Mouse (Mus musculus) layer of hippocampus, adult 8-10 months (tissue): ENCODE results near the gene Gclc. TPM values are rescaled to one million over a fixed set of nuclear protein-coding genes. Genes with fewer than 3 reads are reported as not detected.

ENCODE experiments used
- DNase-seq, 2 experiments: peaks; one replicate each; pipeline ENCODE4 v3.0.0; 2022; ENCODE audit warnings: low spot score in 2 of 2
- total RNA-seq, 4 experiments: library from RNA; stranded (reverse); gene quantifications; 2 replicates each; pipeline ENCODE4 v1.2.4; 2022

Gene Gclc
- total RNA-seq, 4 experiments from 2014 or later, result 44.5 to 49.5 (median 47.1) TPM

- DNase-seq, result no peak
Measured at GRCm38 (mm10) chr9:77782201-77782600, 27.9 kb downstream of the Gclc start.

GRCm38 (mm10) chr9:77783006-77783405, 28.7 kb downstream of the Gclc start:
- no peak for DNase-seq

GRCm38 (mm10) chr9:77785466-77785865, 31.1 kb downstream of the Gclc start:
- DNase-seq, result no peak

GRCm38 (mm10) chr9:77787936-77788335, 33.6 kb downstream of the Gclc start:
- no peak for DNase-seq

- peak in 1 of 2 experiments; percentile 61 for DNase-seq
Measured at GRCm38 (mm10) chr9:77789615-77790348, 35.4 kb downstream of the Gclc start.

- DNase-seq, result no peak
Measured at GRCm38 (mm10) chr9:77793838-77794237, 39.5 kb downstream of the Gclc start.

- DNase-seq, result no peak
Measured at GRCm38 (mm10) chr9:77802461-77802860, 48.1 kb downstream of the Gclc start.

- DNase-seq, result no peak
Measured at GRCm38 (mm10) chr9:77806426-77806825, 52.1 kb downstream of the Gclc start.

GRCm38 (mm10) chr9:77806842-77807668, 52.7 kb downstream of the Gclc start:
- DNase-seq, result peak; percentile 64 to 90

GRCm38 (mm10) chr9:77808481-77808880, 54.1 kb downstream of the Gclc start:
- no peak for DNase-seq

- DNase-seq, result no peak
Measured at GRCm38 (mm10) chr9:77818858-77819257, 64.5 kb downstream of the Gclc start.

GRCm38 (mm10) chr9:77819318-77819717, 65.0 kb downstream of the Gclc start:
- no peak for DNase-seq

- DNase-seq, result no peak
Measured at GRCm38 (mm10) chr9:77820836-77821235, 66.5 kb downstream of the Gclc start.

GRCm38 (mm10) chr9:77825380-77825961, 71.1 kb downstream of the Gclc start:
- no peak for DNase-seq

- DNase-seq, result no peak
Measured at GRCm38 (mm10) chr9:77826237-77826636, 71.9 kb downstream of the Gclc start.

- DNase-seq, result no peak
Measured at GRCm38 (mm10) chr9:77828531-77828965, 74.2 kb downstream of the Gclc start.

GRCm38 (mm10) chr9:77834259-77834993, 80.1 kb downstream of the Gclc start:
- no peak for DNase-seq

- DNase-seq, result no peak
Measured at GRCm38 (mm10) chr9:77835122-77835521, 80.8 kb downstream of the Gclc start.

- DNase-seq, result no peak
Measured at GRCm38 (mm10) chr9:77835756-77836155, 81.4 kb downstream of the Gclc start.

- DNase-seq, result no peak
Measured at GRCm38 (mm10) chr9:77838586-77838985, 84.3 kb downstream of the Gclc start.
